Mouse (Mus musculus) olfactory bulb, adult 2 months (tissue): ENCODE measurements around the gene Aox1. TPM values are rescaled to one million over a fixed set of nuclear protein-coding genes. Genes with fewer than 3 reads are reported as not detected.

ENCODE experiments used
- H3K27ac ChIP-seq: fragments of 200-500 bp; 2 replicates; pipeline ENCODE4 v1.5.1; 2012; ENCODE audit warnings: low read depth, low read length; ENCODE audit not compliant: insufficient read depth
- H3K4me1 ChIP-seq: fragments of 200-500 bp; 2 replicates; pipeline ENCODE4 v1.6.1; 2012; ENCODE audit warnings: low read length; ENCODE audit not compliant: control insufficient read depth, insufficient read depth
- H3K4me3 ChIP-seq: fragments of 200-500 bp; 2 replicates; pipeline ENCODE4 v1.5.1; 2012; ENCODE audit warnings: mild to moderate bottlenecking, low read depth, low read length, moderate library complexity; ENCODE audit not compliant: insufficient read depth
- CTCF ChIP-seq: fragments of 200-500 bp; IDR thresholded peaks from 2 replicates; pipeline ENCODE4 v1.5.1; 2012; ENCODE audit warnings: low read depth, mild to moderate bottlenecking, low read length, moderate library complexity; ENCODE audit not compliant: insufficient read depth
- POLR2A ChIP-seq: fragments of 200-500 bp; IDR thresholded peaks from 2 replicates; pipeline ENCODE4 v1.6.1; 2012; ENCODE audit warnings: mild to moderate bottlenecking, low read depth, low read length, moderate library complexity; ENCODE audit not compliant: insufficient read depth
- WGBS: fragments of 180-500 bp; shearing (Covaris S2); methylation state at CpG from one replicate; pipeline ENCODE4 v1.1.7; 2018; 5-methylcytosine and 5-hydroxymethylcytosine counted together
- polyA plus RNA-seq: library from polyadenylated mRNA; stranded (reverse); fragments of >200 nt; gene quantifications from 2 replicates; pipeline ENCODE4 v1.2.4, GENCODE M21; 2012; ENCODE audit warnings: low replicate concordance; ENCODE audit not compliant: missing spikeins, insufficient read depth, insufficient read length

Aox1 gene
- polyA plus RNA-seq, 1 experiment = not detected

GRCm38 (mm10) chr1:58091992-58092560 is 62.3 kb downstream of the Aox1 start:
- no peak for TF ChIP-seq CTCF
- no peak for TF ChIP-seq POLR2A
- Histone ChIP-seq H3K27ac (no peak overlapping the region), H3K4me1 (peaks cover 4% of the 10 kb centered on the region; the same call in 1 of the 2 replicates), H3K4me3 (no peak overlapping the region)
- 84% methylated on average over 2 of the region's 2 CpGs for WGBS

- no peak overlapping the region for H3K4me3 ChIP-seq
- H3K27ac ChIP-seq = no peak overlapping the region
- WGBS = 95% methylated on average over 6 of the region's 6 CpGs
- no peaks in the 10 kb centered on the region for H3K4me1 ChIP-seq
- no peak for TF ChIP-seq POLR2A
- no peak for TF ChIP-seq CTCF
These were observed 67.6 kb downstream of the Aox1 start for GRCm38 (mm10) chr1:58097338-58097737.

- no peak for TF ChIP-seq CTCF
- TF ChIP-seq POLR2A = no peak
- no peak overlapping the region for H3K27ac ChIP-seq
- no peaks in the 10 kb centered on the region for H3K4me1 ChIP-seq
- H3K4me3 ChIP-seq = no peak overlapping the region
These were observed 69.4 kb downstream of the Aox1 start for GRCm38 (mm10) chr1:58099119-58099518.

GRCm38 (mm10) chr1:58101531-58102146 is 71.9 kb downstream of the Aox1 start:
- Histone ChIP-seq H3K4me1 (no peaks in the 10 kb centered on the region), H3K27ac (no peak overlapping the region), H3K4me3 (no peak overlapping the region)
- no peak for TF ChIP-seq POLR2A
- TF ChIP-seq CTCF = no peak
- WGBS = 64% methylated on average over 2 of the region's 2 CpGs

GRCm38 (mm10) chr1:58102494-58102893 is 72.8 kb downstream of the Aox1 start:
- no peak overlapping the region for H3K27ac ChIP-seq
- no peaks in the 10 kb centered on the region for H3K4me1 ChIP-seq
- H3K4me3 ChIP-seq = no peak overlapping the region
- TF ChIP-seq CTCF (no peak), POLR2A (no peak)
- 76% methylated on average over 7 of the region's 7 CpGs for WGBS

- Histone ChIP-seq H3K4me1 (no peaks in the 10 kb centered on the region), H3K4me3 (no peak overlapping the region), H3K27ac (no peak overlapping the region)
- TF ChIP-seq POLR2A = no peak
- TF ChIP-seq CTCF = no peak
- WGBS = 89% methylated on average over 6 of the region's 6 CpGs
These were observed 76.0 kb downstream of the Aox1 start for GRCm38 (mm10) chr1:58105685-58106084.

GRCm38 (mm10) chr1:58107066-58107465 is 77.3 kb downstream of the Aox1 start:
- Histone ChIP-seq H3K27ac (no peak overlapping the region), H3K4me3 (no peak overlapping the region), H3K4me1 (no peaks in the 10 kb centered on the region)
- TF ChIP-seq CTCF (no peak), POLR2A (no peak)
- WGBS = 77% methylated on average over 2 of the region's 2 CpGs

- 94% methylated on average over 5 of the region's 5 CpGs for WGBS
- TF ChIP-seq CTCF = no peak
- no peak for TF ChIP-seq POLR2A
- Histone ChIP-seq H3K4me3 (no peak overlapping the region), H3K27ac (no peak overlapping the region), H3K4me1 (peaks cover 3% of the 10 kb centered on the region)
These were observed 80.5 kb downstream of the Aox1 start for GRCm38 (mm10) chr1:58110241-58110640.

GRCm38 (mm10) chr1:58111315-58111714 is 81.6 kb downstream of the Aox1 start:
- 86% methylated on average over 4 of the region's 4 CpGs for WGBS
- no peak overlapping the region for H3K4me3 ChIP-seq
- peaks cover 3% of the 10 kb centered on the region for H3K4me1 ChIP-seq
- no peak overlapping the region for H3K27ac ChIP-seq
- TF ChIP-seq POLR2A (no peak), CTCF (no peak)
